In the genomic region with DNA sequence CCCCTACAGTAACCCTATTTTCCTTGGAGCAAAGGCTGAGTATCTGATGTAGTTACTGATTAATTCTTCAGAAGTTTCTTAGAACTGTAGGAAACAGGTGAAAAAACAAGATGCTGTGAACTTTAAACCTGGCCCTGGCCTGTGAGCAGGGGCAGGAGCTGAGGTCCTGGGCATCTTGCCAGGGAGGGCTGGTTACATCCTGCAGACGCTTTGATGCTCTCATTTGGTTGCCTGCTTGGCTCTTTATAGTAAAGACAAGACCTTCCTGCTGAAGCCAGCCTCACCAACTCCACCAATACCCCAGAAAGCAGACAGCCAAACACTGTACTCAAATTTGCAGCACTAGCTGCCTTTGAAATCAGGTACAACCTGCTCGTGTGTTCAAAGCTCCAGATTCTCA, we compare ENCODE assay signal across 9 mouse cellular contexts. TPM values are rescaled to one million over a fixed set of nuclear protein-coding genes. Genes with fewer than 3 reads are reported as not detected.
DNase-seq lines count a peak whose midpoint lies in the region; ATAC-seq lines count a peak whose summit lies in the region.
"Had no signal": no experiment of that assay in that cellular context is flagged by ENCODE, and none has a peak within 500 bp of the region (broad histone marks: within the 10 kb centered on the region; RNA-seq: fewer than 3 reads in every experiment).

No protein-coding gene starts in this region.

- H3K27me3 ChIP-seq in hindbrain, embryonic 14.5 days (ENCODE audit: control insufficient read depth, insufficient read depth, low read length) = no peaks in the 10 kb centered on the region
- H3K27me3 ChIP-seq in hindbrain, embryonic 10.5 days (ENCODE audit: insufficient read depth, poor library complexity, severe bottlenecking) = no peaks in the 10 kb centered on the region
- H3K27me3 ChIP-seq in heart, embryonic 15.5 days = no peaks in the 10 kb centered on the region
- no peaks in the 10 kb centered on the region for H3K27me3 ChIP-seq in forebrain, embryonic 13.5 days
- H3K27me3 ChIP-seq: Patski had no signal

- H3K4me1 ChIP-seq in hindbrain, embryonic 14.5 days (replicated peaks; ENCODE audit: control insufficient read depth, insufficient read depth, low read length) = 0 out of 2 replicates have a peak, but pooled peaks cover 3% of the 10 kb centered on the region
- H3K4me1 ChIP-seq in hindbrain, embryonic 10.5 days (replicated peaks) = no peaks in the 10 kb centered on the region
- H3K4me1 ChIP-seq in heart, embryonic 15.5 days (replicated peaks) = peaks cover 27% of the 10 kb centered on the region
- peaks cover 22% of the 10 kb centered on the region for H3K4me1 ChIP-seq in forebrain, embryonic 13.5 days

- WGBS in hindbrain, embryonic 14.5 days = 68% methylated on average over 2 of the region's 2 CpGs
- WGBS in hindbrain, embryonic 10.5 days = 86% methylated on average over 2 of the region's 2 CpGs
- 39% methylated on average over 2 of the region's 2 CpGs for WGBS in heart, embryonic 15.5 days
- 51% methylated on average over 2 of the region's 2 CpGs for WGBS in forebrain, embryonic 13.5 days

- no peak for DNase-seq in hindbrain, embryonic 14.5 days (ENCODE audit: low spot score)
- DNase-seq in hindbrain, embryonic 10.5 days (ENCODE audit: low spot score) = no peak
- peak; percentile 87 for DNase-seq in T-cell, adult 2 months (ENCODE audit: low spot score)
- DNase-seq in kidney, postnatal 4 days = peak; percentile 81 to 89
- DNase-seq in thymus, postnatal 0 days (ENCODE audit: low spot score) = peak; percentile 7
- no peak for DNase-seq in Muller cell, postnatal 12 days (ENCODE audit: inconsistent ontology term)

- no peaks in the 10 kb centered on the region for H3K36me3 ChIP-seq in hindbrain, embryonic 14.5 days (replicated peaks; ENCODE audit: control insufficient read depth, insufficient read depth)
- 0 out of 2 replicates have a peak, but pooled peaks cover 2% of the 10 kb centered on the region for H3K36me3 ChIP-seq in hindbrain, embryonic 10.5 days
- no peaks in the 10 kb centered on the region for H3K36me3 ChIP-seq in heart, embryonic 15.5 days
- no peaks in the 10 kb centered on the region for H3K36me3 ChIP-seq in forebrain, embryonic 13.5 days (ENCODE audit: poor library complexity, severe bottlenecking)

- peak overlapping the region; percentile 26; the same call in 1 of the 2 replicates for H3K27ac ChIP-seq in hindbrain, embryonic 14.5 days
- H3K27ac ChIP-seq in hindbrain, embryonic 10.5 days = no peak overlapping the region
- H3K27ac ChIP-seq in heart, embryonic 15.5 days = peak overlapping the region; percentile 71
- no peak overlapping the region for H3K27ac ChIP-seq in forebrain, embryonic 13.5 days

- no peak overlapping the region for H3K4me3 ChIP-seq in hindbrain, embryonic 14.5 days (replicated peaks; ENCODE audit: low read length)
- no peak overlapping the region for H3K4me3 ChIP-seq in hindbrain, embryonic 10.5 days
- H3K4me3 ChIP-seq in heart, embryonic 15.5 days = no peak overlapping the region
- no peak overlapping the region for H3K4me3 ChIP-seq in forebrain, embryonic 13.5 days

- H3K4me2 ChIP-seq in hindbrain, embryonic 14.5 days (replicated peaks) = no peak overlapping the region
- no peak overlapping the region for H3K4me2 ChIP-seq in heart, embryonic 15.5 days
- H3K4me2 ChIP-seq in forebrain, embryonic 13.5 days = no peak overlapping the region

- H3K9me3 ChIP-seq in hindbrain, embryonic 14.5 days (ENCODE audit: control insufficient read depth, low read length) = peaks cover 5% of the 10 kb centered on the region
- peaks cover 4% of the 10 kb centered on the region for H3K9me3 ChIP-seq in hindbrain, embryonic 10.5 days
- H3K9me3 ChIP-seq in heart, embryonic 15.5 days (replicated peaks) = no peaks in the 10 kb centered on the region
- no peaks in the 10 kb centered on the region for H3K9me3 ChIP-seq in forebrain, embryonic 13.5 days (replicated peaks)

- ATAC-seq in hindbrain, embryonic 14.5 days (ENCODE audit: low FRiP score) = no peak
- no peak for ATAC-seq in heart, embryonic 15.5 days (replicated peaks; ENCODE audit: insufficient number of reproducible peaks, insufficient read depth, low FRiP score, low read depth)
- no peak for ATAC-seq in forebrain, embryonic 13.5 days

- H3K9ac ChIP-seq in hindbrain, embryonic 14.5 days = no peak overlapping the region
- H3K9ac ChIP-seq in heart, embryonic 15.5 days = no peak overlapping the region
- H3K9ac ChIP-seq in forebrain, embryonic 13.5 days = no peak overlapping the region

RNA-seq across cellular contexts. Expression of a gene that starts 11.4 kb away (rescaled TPM):
- 8.6 and 10.6 TPM in 2 replicates for polyA plus RNA-seq in hindbrain, embryonic 14.5 days (2014; fragmentation: Nextera tagmentation; extraction: Ambion mirVana)
- 4.3 and 5.8 TPM in 2 replicates for polyA plus RNA-seq in hindbrain, embryonic 10.5 days (2016; fragmentation: Nextera tagmentation; extraction: Ambion mirVana)
- polyA plus RNA-seq in heart, embryonic 15.5 days (2015; fragmentation: Nextera tagmentation; extraction: Ambion mirVana) = 13.0 and 15.0 TPM in 2 replicates
- 24.9 and 25.0 TPM in 2 replicates for polyA plus RNA-seq in thymus, postnatal 0 days (2015; fragmentation: Nextera tagmentation; extraction: Ambion mirVana)
- 5.0 and 5.2 TPM in 2 replicates for polyA plus RNA-seq in forebrain, embryonic 13.5 days (2015; fragmentation: Nextera tagmentation; extraction: Ambion mirVana)

Comparison
In these comparisons a context has a peak if more than half of its experiments do, and no peak if none do; other contexts are left out.
1. H3K27ac ChIP-seq: peak in hindbrain, embryonic 14.5 days (single experiment) and heart, embryonic 15.5 days (single experiment); none in hindbrain, embryonic 10.5 days (single experiment) and forebrain, embryonic 13.5 days (single experiment).
2. DNase-seq: peak in T-cell, adult 2 months (single experiment), kidney, postnatal 4 days (2 of 2) and thymus, postnatal 0 days (single experiment); none in hindbrain, embryonic 14.5 days (single experiment), hindbrain, embryonic 10.5 days (single experiment) and Muller cell, postnatal 12 days (single experiment).